Mouse (Mus musculus): ENCODE data around the gene Olfr1425.
"Not testable (repeated sequence)": the region's sequence is repeated elsewhere in the genome, so short reads cannot be mapped to it uniquely, and the experiment has no call there.

Olfr1425 gene

GRCm38 (mm10) chr19:12077631-12078030 lies at the start of gene Olfr1425:
Gene Olfr1425, minus strand, starts transcription at chr19:12077731.
- not testable (repeated sequence) for DNase-seq (ENCODE audit: low spot score)

- DNase-seq (ENCODE audit: low spot score): no peak
Measured at GRCm38 (mm10) chr19:12123103-12123502, 45.6 kb upstream of the Olfr1425 start, which contains the start of gene Olfr76. Gene Olfr76, minus strand, starts transcription at chr19:12123203.

- DNase-seq (ENCODE audit: low spot score): no peak
Measured at GRCm38 (mm10) chr19:12116464-12116863, 38.9 kb upstream of the Olfr1425 start.

GRCm38 (mm10) chr19:12115797-12116196 lies 38.3 kb upstream of the Olfr1425 start, which contains the start of gene Olfr1428:
Gene Olfr1428, minus strand, starts transcription at chr19:12115897.
- DNase-seq (ENCODE audit: low spot score): no peak

- DNase-seq (ENCODE audit: low spot score): no peak
Measured at GRCm38 (mm10) chr19:12113807-12114206, 36.3 kb upstream of the Olfr1425 start.

- no peak for DNase-seq (ENCODE audit: low spot score)
Measured at GRCm38 (mm10) chr19:12104541-12104940, 27.0 kb upstream of the Olfr1425 start.

GRCm38 (mm10) chr19:12103234-12103633 lies 25.7 kb upstream of the Olfr1425 start, which contains the start of gene Olfr1427:
Gene Olfr1427, minus strand, starts transcription at chr19:12103334.
- DNase-seq (ENCODE audit: low spot score): no peak

GRCm38 (mm10) chr19:12091913-12092312 lies 14.4 kb upstream of the Olfr1425 start, which contains the start of gene Olfr1426:
Gene Olfr1426, minus strand, starts transcription at chr19:12092013.
- DNase-seq (ENCODE audit: low spot score): no peak

GRCm38 (mm10) chr19:12069546-12069945 lies 8.0 kb downstream of the Olfr1425 start:
- DNase-seq (ENCODE audit: low spot score): not testable (repeated sequence)

GRCm38 (mm10) chr19:12067806-12068205 lies 9.7 kb downstream of the Olfr1425 start:
- DNase-seq (ENCODE audit: low spot score): not testable (repeated sequence)

- not testable (repeated sequence) for DNase-seq (ENCODE audit: low spot score)
Measured at GRCm38 (mm10) chr19:12062582-12062981, 14.9 kb downstream of the Olfr1425 start, which contains the start of gene Olfr1424. Gene Olfr1424, minus strand, starts transcription at chr19:12062682.

GRCm38 (mm10) chr19:12043163-12043562 lies 34.4 kb downstream of the Olfr1425 start:
- no peak for DNase-seq (ENCODE audit: low spot score)

- DNase-seq (ENCODE audit: low spot score): no peak
Measured at GRCm38 (mm10) chr19:12041217-12041616, 36.3 kb downstream of the Olfr1425 start, which contains the start of gene Olfr1423. Gene Olfr1423, minus strand, starts transcription at chr19:12041317.

- no peak for DNase-seq (ENCODE audit: low spot score)
Measured at GRCm38 (mm10) chr19:12037727-12038126, 39.8 kb downstream of the Olfr1425 start.

- no peak for DNase-seq (ENCODE audit: low spot score)
Measured at GRCm38 (mm10) chr19:12026606-12027005, 50.9 kb downstream of the Olfr1425 start.

- no peak for DNase-seq (ENCODE audit: low spot score)
Measured at GRCm38 (mm10) chr19:12025333-12025732, 52.2 kb downstream of the Olfr1425 start.

- DNase-seq (ENCODE audit: low spot score): no peak
Measured at GRCm38 (mm10) chr19:12024149-12024548, 53.4 kb downstream of the Olfr1425 start.
